Mouse (Mus musculus): ENCODE data around the gene Alox12.

Alox12 gene

GRCm38 (mm10) chr11:70193354-70194285, 61.5 kb downstream of the Alox12 start:
- in situ Hi-C loops (cut with MseI, MboI) = no loop called here

- in situ Hi-C loops (cut with MseI, MboI) = no loop called here
Measured at GRCm38 (mm10) chr11:70192157-70192556, 63.0 kb downstream of the Alox12 start.
